Mouse (Mus musculus): ENCODE measurements around the gene Sf3b4.

Gene Sf3b4

DNA sequence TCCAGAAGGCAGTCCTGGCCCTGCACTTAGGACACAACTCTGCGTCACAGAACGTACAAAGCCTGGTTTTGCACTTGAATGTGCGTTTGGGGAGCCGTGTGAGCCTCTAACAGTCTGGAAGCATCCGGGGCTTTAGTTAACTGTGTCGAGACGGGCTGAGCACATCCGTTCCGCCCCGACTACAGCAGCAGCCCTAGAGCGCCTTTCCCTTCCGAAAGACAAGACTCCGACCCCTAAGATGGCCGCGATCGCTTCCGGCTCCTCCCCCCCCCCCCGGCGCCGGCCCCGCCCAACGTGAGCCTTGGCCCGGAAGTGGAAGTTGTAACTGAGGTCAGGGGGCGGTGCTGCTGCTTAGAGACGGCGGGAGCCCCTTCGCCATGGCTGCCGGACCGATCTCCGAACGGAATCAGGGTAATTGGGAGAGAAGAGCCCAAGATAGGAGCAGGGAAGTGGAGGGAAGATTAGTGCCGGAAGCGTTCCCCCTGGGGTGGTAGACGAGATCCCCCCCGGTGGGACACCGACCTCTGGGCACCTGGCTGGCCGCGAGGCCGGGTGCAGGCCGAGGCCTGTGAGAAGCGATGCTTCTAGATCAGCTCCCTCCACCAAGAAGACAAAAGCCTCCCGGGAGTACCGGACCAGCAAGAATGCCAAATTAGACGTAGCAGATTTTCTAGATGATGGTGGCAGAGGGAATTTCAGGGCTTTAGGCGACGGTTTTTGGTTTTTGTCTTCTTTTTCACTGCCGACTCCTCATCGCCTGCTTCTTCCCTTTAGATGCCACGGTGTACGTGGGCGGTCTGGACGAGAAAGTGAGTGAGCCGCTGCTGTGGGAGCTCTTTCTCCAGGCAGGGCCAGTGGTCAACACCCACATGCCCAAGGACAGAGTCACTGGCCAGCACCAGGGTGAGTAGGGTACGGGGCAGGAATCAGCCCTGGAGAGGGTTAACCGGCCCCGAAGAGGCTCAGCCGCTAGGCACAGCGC, at the start of gene Sf3b4:
TSS of gene Sf3b4 (plus strand) at position 136 of the 982 bp plus-strand sequence.
- DNase-seq (ENCODE audit: low spot score in 2 of 2), result peak; percentile 62 to 70

DNA sequence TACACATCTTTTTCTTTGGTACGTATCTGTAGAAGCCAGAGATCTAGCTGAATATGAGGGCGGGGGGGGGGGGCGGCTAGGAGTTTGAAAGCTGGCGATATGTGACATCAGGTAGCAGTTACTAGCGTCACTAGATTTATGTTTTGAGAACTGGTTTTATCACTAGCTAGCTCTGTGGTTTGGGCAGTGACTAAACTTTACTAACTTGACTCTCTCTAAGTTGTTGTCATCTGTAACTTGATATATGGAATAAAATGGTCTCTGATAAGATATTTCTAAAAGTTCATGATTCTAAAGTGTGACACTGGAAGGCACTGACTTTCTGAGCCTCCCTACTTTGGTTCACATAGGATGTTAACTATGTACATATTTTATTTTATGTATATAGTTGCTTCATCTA, 47.9 kb upstream of the Sf3b4 start:
- no peak for DNase-seq (ENCODE audit: low spot score in 2 of 2)

DNA sequence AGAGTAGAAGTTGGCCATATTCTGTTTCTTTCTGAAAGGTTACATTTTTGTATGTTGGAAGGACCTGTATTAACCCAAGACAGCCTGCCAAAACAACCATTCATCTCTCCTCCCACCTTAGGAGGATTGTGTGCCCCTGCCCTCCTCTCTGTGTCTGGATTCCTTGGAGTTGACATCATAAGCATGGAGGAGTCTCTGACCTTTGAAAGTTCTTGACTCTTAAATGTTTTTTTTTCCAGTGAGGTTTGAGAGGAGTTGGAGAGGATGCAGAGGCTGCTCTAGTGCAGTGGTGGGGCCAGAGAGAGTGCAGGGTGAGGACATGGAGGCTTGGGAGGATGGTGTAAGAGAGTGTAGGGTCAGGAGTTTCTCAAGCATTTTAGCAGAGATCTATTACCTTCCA, 44.0 kb upstream of the Sf3b4 start:
- no peak for DNase-seq (ENCODE audit: low spot score in 2 of 2)

DNA sequence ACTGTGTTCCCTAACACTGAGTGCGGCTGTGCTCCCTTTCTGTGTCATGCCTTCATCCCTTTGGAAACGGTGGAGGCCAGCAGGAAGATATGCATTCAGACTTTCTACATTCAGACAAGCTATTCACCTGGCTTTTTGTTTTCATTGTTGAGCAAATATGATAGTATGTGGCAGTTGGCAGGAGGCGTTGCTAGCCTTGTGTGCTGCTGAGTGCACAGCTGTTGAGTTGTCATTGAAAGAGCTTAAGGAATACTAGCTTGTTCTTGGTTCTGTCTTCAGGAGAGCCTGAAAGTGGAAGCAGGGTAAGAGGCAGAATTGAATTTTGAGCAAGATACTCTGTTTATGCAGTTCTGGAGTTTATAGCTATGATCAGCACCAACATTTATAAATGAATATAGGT, 39.7 kb upstream of the Sf3b4 start:
- DNase-seq (ENCODE audit: low spot score in 2 of 2), result no peak

- DNase-seq (ENCODE audit: low spot score in 2 of 2), result no peak
These were observed 38.7 kb upstream of the Sf3b4 start for GRCm38 (mm10) chr3:96133327-96133905.

DNA sequence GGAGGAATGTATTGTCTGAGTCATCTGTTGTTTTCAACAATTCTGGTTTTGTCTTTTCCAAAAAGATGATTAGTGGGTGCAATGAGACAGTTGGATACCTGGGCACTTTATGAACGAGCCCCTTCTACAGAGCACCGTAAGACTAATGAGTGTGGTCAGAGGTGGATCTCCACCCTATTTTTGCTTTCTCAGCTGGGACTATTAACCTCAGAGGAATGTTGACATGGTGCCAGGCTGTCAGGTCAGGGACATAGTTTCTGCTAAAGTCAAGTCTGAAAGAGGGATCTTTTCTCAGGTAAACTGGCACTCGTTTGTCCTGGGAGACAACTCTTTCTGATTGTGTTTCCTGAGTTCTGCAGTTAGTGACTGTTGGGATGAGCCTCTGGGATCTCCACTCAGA, 37.1 kb upstream of the Sf3b4 start:
- no peak for DNase-seq (ENCODE audit: low spot score in 2 of 2)

DNA sequence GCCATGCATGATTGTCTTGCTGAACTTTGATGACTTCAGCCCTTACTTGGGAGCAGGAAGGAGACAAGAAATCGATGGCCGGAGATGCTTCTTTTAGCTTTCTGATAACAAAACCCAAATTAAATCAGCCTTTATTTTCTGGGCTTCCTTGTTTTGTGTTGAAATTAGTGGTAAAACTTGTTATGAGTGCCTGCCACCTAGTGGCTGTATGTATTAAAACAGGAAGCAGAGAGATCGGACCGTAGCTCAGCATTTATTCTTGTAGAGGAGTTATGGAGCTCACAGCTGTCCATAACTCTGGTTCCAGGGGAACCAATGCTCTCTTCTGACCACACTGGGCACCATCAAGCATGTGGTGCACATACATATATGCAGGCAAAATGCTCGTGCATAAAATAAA, 24.2 kb upstream of the Sf3b4 start:
- peak in 1 of 2 experiments; percentile 39 for DNase-seq (ENCODE audit: low spot score in 2 of 2)

DNA sequence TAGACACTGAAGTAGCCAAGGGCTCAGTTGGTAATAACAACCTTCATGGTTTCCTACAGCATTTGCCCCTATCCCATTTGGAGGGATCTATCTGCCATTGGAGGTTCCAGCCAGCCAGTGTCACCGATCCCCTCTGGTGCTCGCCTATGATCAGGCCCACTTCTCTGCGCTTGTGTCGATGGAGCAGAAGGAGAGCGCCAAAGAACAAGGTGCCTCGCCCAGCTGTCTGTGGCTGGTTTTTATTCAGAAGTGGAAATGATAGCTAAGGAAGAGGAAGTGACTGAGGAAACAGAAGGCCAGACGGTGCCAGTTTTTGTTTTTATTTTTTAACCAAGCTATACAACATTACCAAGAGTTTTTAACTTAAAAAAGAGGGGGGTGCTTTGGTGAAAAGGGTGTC, 20.3 kb upstream of the Sf3b4 start:
- no peak for DNase-seq (ENCODE audit: low spot score in 2 of 2)

DNA sequence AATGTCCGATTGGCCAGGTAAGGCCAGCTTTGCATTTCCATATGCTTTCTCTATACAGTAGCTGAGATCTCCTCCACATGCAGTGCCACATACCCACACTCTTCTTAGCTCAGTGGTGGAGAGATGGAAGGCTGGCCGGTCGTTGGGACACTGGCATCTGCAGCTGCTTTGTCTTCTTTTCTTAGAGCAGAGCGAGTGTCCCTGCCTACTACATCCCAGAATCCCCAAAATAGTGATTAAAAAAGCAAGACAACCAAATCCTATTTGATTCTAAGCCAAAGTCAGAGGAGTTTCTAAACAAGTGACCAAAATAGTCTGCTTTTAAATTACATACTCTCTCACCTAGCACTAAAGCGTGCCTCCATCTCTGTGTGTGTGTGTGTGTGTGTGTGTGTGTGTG, 19.5 kb upstream of the Sf3b4 start:
- DNase-seq (ENCODE audit: low spot score in 2 of 2), result no peak

DNA sequence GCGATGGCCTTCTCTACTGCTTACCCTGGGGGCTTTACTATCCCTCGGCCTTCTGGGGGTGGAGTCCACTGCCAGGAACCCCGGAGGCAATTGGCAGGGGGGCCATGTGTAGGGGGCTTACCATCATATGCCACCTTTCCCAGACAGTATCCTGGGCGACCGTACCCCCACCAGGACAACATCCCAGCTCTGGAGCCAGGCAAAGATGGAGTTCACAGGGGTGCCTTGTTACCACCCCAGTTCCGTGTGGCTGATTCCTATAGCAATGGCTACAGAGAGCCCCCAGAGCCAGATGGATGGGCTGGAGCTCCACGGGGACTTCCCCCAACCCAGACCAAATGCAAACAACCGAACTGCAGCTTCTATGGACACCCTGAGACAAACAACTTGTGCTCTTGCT, 16.6 kb upstream of the Sf3b4 start:
- DNase-seq (ENCODE audit: low spot score in 2 of 2), result no peak

DNA sequence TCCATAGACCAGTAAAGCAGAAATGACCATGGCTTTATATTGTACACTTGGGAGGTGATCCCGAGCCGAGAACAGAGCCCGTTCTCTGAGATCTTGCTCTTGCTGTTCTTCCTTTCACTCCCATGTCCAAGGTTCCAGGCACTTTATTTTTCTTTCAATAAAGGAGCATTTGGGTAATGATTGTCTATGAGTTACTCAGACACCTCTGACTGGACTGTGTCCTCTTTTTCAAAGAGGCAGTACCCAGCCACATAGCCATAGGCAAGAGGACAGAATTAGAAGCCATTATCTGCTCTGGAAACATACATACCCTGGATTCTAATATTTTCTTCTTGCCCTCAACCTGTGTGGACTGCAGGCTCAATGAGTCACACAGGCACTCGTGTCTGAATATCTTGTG, 12.3 kb upstream of the Sf3b4 start:
- no peak for DNase-seq (ENCODE audit: low spot score in 2 of 2)

- DNase-seq (ENCODE audit: low spot score in 2 of 2), result no peak
These were observed 11.8 kb upstream of the Sf3b4 start for GRCm38 (mm10) chr3:96160222-96160802.

DNA sequence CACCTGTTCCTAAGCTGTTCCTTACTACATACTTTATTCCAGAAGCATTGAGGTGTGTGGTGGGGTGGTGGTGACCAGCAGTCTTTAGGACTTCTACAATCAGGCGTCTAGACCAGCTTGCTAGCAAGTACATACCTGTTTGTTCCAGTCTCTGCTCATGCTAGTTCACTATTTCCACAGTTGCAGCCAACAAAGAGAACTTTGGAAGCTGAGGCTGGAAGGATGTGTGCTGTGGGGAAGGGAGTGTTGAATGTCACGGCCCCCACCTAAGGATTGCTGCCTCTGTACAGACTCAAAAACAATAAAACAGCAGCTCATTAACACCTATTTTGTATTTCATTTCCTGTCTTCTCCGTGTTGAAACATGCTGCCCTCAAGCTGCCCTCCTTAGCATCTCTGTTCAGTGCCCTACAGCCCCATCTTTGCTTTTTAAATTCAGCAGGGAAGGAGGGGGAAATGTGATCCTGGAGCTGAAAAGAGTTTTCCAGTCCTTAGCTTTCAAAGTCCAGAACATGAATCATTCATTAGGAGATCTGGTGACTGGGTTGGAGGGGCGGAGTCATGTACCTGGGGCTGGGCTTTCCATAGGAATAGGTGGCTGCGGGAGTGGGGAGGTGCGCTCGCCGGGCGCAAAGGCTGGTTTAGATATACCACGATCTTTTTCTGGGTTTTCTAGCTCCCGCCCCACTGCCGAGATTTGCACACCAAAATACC, 11.2 kb upstream of the Sf3b4 start:
- DNase-seq (ENCODE audit: low spot score in 2 of 2), result peak; percentile 36 to 49

DNA sequence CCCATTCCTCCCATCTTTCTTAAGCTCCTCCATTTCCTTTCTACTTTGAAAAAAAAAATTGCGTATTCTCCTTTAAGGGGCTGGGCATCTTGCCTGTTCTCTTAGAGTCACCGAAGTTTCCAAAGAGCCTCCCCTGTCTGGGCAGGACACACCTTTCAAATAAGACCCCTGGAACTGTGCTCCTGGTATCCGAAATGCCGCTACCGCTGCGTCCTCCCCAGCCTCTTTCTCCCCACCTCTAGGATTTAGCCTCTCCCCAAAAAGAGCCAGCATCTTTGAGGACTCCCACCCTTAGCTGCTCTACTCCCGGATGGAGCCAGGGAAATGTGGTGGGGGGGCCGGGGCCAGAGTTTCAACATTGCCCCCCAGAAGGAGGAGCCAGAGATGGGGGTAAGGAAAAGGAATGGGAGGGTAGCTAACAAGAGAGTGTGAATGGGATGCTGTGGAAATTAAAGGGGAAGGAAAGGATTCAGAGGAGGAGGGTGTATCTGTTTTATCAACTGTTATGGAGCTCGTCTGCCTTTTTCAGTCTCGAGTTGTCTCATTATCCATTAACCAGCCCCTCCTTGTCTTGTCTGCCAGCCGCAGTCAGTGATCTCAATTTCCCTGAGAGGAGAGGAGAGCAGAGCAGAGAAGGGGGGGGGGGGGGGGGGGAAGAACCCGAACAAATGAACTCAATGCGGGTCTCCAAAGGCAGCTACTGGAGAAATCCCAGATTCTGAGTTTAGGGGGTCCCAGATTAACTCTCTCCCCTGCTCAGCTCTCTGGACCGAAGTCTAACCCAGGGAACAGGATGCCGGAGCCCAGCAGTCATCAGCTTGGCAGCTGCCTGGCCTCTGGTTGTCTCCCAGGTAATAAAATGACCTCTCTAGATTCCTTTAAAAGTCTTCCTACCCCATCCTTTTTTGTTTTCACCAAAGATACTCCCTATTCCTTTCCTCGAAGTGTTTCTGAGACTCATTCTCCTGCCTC, 10.0 kb upstream of the Sf3b4 start, which contains the start of gene Mtmr11:
TSS of gene Mtmr11 (plus strand) at position 136 of the 972 bp plus-strand sequence.
- DNase-seq (ENCODE audit: low spot score in 2 of 2), result no peak

DNA sequence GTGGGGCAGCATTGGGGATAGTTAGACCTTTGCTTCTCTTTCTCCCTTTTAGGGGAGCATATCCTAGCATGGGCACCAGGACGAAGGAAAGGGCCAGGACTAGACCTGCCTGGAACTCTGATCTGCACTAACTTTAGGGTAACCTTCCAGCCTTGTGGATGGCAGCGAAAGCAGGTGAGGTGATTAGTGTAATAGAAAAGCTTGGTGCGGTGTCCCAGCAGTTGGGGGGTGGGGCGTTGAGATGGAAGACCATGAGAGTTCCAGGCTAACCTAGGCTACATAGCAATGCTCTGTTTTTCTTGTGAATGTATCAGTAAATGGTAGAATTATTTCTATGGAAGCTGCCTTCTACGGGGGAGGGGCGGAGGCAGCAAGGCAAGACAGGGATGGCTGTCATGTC, 9.1 kb upstream of the Sf3b4 start:
- DNase-seq (ENCODE audit: low spot score in 2 of 2), result no peak

DNA sequence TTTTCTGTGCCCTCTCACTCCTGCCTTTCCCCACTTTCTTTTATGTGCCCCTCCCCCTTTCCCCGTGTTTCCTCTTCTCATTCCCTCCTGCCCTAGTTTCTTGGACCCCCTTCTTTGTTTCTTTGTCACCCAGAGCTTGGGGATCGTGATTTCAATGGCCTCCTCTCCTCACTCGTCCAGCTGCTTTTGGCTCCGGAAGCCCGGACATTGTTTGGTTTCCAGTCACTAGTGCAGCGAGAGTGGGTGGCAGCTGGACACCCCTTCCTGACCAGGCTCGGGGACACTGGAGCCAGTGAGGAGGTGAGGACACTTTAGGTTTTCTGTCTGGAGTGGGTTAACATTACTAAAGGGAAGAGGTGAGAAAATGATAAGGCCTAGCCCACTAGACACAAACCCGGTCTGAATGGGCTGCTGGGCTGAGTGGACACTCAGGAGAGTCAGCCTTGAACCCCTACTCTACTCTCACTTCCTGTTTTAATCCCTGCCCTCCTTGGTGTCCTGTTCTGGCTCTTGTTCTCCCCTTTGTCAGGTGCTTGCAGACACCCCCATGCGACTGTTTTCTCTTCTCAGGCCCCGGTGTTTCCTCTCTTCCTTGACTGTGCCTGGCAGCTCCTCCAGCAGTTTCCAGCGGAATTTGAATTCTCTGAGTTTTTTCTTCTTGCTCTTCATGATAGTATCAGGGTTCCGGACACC, 3.5 kb upstream of the Sf3b4 start:
- no peak for DNase-seq (ENCODE audit: low spot score in 2 of 2)

DNA sequence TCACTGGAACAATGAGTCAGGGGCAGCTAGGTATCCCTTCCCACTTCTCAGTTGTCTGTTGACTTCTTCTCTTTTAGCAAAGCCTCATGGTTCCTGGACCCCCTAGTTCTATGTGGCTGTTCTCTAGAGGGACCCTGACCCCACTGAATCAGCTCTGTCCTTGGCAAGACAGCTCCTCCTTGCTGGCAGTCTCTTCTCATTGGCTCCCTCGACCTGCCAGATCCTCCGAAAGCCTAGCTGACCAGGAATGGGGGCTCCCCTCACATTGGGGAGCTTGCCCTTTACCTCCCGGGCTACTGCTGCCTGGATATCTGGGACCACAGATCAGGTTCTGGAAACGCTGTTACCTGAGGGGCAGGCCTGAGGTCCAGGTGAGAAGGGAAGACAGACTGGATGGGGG, 1.9 kb upstream of the Sf3b4 start:
- DNase-seq (ENCODE audit: low spot score in 2 of 2), result no peak

DNA sequence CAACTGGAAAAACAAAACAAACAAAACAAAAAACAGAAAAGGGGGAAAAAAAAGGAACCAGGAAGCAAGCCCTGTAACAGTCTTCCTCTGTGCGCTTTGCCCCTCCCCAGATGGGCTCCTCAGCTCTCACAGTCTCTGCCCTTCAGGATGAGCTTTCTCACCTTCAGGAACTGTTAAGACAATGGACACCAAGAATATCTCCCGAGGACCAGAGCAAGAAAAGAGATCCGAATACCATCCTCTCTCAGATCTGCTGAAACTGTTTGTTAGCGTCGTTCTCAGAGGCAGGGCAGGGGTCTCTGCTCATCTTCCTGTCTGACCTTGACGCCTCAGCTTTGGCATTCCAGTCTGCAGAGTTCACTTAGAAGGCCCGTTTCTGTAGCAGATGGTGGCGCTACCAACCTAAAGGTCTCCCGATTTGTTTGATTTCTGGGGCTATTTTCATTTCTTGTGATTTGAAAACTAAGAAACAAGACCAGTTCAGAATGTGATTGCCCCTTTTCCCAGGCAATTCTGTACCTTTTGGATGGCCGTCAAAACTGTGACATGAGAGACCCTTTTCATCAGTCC, 1.1 kb upstream of the Sf3b4 start:
- DNase-seq (ENCODE audit: low spot score in 2 of 2), result no peak

DNA sequence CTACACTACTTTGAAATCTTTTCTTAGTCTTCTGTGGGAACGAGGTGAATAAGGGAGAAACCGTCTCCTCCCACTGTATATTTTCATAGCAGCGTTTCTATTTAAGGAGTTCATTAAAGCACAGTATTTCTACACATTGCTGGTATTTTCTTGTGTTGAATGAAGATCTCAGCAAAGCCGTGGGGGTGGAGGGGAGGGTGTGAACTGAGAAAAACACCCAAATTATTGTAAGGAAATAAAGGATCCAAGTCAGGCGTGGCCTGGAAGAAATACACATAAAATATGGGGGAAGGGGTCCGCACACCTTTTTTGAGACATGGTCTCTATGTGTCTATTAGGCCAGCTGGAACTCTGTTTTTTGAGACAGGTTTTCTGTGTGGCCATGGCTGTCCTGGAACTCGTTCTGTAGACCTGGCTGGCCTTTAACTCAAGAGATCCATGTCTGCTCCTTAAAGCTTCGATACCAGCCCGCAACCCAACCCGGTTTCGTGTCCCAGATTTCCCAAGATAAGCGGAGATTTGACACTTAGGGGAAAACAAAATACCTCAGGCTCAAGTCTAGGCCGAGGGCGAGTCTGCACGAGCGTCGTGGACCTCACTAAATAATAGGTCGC, 442 bp upstream of the Sf3b4 start:
- no peak for DNase-seq (ENCODE audit: low spot score in 2 of 2)

- no peak for DNase-seq (ENCODE audit: low spot score in 2 of 2)
These were observed 1.1 kb downstream of the Sf3b4 start for GRCm38 (mm10) chr3:96173185-96173584.
